Mouse (Mus musculus): ENCODE measurements at regions not wholly inside any gene's neighbourhood (a gene's known extent, or its start where the extent isn't known, plus 50 kb on each side); places are given as distances from the start of the nearest gene placed in this dataset.

DNA sequence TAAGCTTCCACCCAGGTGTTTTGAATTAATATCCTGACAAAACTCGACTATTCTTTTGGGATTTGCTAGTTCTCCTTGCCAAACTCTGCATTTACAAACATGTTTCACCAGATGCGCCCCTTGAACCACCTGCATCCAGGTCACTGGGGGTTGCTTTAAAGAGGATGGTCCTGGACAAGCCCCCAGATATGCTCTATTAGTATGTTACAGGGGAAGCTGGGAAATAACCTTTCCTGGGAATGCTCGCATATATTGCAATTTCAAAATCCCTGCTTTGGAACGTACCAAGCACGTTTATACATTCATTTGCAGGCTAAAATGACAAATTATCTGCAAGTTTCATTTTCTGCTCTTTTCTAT, 205.2 kb upstream of the Xrcc4 start:
- TF ChIP-seq POLR2A (IDR thresholded peaks at IDR 0.05; ENCODE audit: low read depth, low read length), result no peak
- no peak for TF ChIP-seq CTCF (IDR thresholded peaks at IDR 0.05; ENCODE audit: extremely low read depth, insufficient read depth, insufficient read length, insufficient replicate concordance)
